8 mouse cellular contexts compared by ENCODE assay signal in the genomic region with DNA sequence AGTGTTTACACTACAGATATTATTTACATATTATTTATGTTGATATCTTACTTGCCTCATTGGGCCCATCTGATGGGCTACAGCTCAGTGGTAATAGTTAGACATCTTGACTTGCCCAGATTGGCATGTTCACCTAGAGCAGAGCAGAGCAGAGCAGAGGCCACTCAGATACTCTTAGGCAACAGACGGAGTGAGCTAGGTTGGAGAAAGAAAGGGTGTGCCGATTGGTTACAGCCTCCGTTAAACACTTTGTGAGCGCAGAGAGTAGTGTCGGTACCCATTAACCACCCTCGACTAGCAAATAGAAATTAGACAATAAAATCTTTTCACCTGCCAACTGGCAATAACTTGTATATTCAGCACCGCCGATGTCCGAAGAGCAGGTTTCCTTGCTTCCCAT. TPM values are rescaled to one million over a fixed set of nuclear protein-coding genes. Genes with fewer than 3 reads are reported as not detected.
DNase-seq lines count a peak whose midpoint lies in the region; ATAC-seq and TF ChIP-seq lines count a peak whose summit lies in the region.

No protein-coding gene starts in this region.

- peaks cover 7% of the 10 kb centered on the region for H3K9me3 ChIP-seq in E14TG2a.4 (ENCODE audit: low read length)
- no peaks in the 10 kb centered on the region for H3K9me3 ChIP-seq in hindbrain, embryonic 15.5 days
- no peaks in the 10 kb centered on the region for H3K9me3 ChIP-seq in liver, embryonic 12.5 days (replicated peaks)

- H3K9ac ChIP-seq in hindbrain, embryonic 15.5 days: no peak overlapping the region
- no peak overlapping the region for H3K9ac ChIP-seq in liver, embryonic 12.5 days

- H3K36me3 ChIP-seq in E14TG2a.4 (ENCODE audit: insufficient read depth, low read length): no peaks in the 10 kb centered on the region
- H3K36me3 ChIP-seq in hindbrain, embryonic 15.5 days: no peaks in the 10 kb centered on the region
- no peaks in the 10 kb centered on the region for H3K36me3 ChIP-seq in liver, embryonic 12.5 days

- DNase-seq in MN1 (ENCODE audit: low spot score): no peak
- DNase-seq in T-cell, adult 2 months (ENCODE audit: low spot score): no peak
- DNase-seq in frontal cortex, postnatal 25 days (ENCODE audit: low spot score in 2 of 2): no peak
- no peak for DNase-seq in thymus, postnatal 14 days

- H3K27ac ChIP-seq in cortical plate, adult 2 months (ENCODE audit: insufficient read depth, low read length): no peak overlapping the region
- H3K27ac ChIP-seq in hindbrain, embryonic 15.5 days (replicated peaks): no peak overlapping the region
- H3K27ac ChIP-seq in liver, embryonic 12.5 days: no peak overlapping the region

- peak overlapping the region; percentile 95 for H3K4me2 ChIP-seq in hindbrain, embryonic 15.5 days
- peak overlapping the region; percentile 66 for H3K4me2 ChIP-seq in liver, embryonic 12.5 days

- peak overlapping the region; percentile 81 for H3K4me3 ChIP-seq in E14TG2a.4 (replicated peaks; ENCODE audit: low read length)
- peak overlapping the region; percentile 26; the same call in 1 of the 2 replicates for H3K4me3 ChIP-seq in cortical plate, adult 2 months (ENCODE audit: insufficient read depth, low read length)
- peak overlapping the region; percentile 80 for H3K4me3 ChIP-seq in hindbrain, embryonic 15.5 days
- H3K4me3 ChIP-seq in liver, embryonic 12.5 days: no peak overlapping the region; the same call in 1 of the 2 replicates

- TF ChIP-seq POLR2A in cortical plate, adult 2 months (IDR thresholded peaks at IDR 0.05; ENCODE audit: extremely low read depth, insufficient read depth, low read length): no peak

- peaks cover 84% of the 10 kb centered on the region for H3K27me3 ChIP-seq in E14TG2a.4 (ENCODE audit: insufficient read depth, low read length)
- peaks cover 14% of the 10 kb centered on the region for H3K27me3 ChIP-seq in hindbrain, embryonic 15.5 days
- H3K27me3 ChIP-seq in liver, embryonic 12.5 days (replicated peaks): peaks cover 62% of the 10 kb centered on the region

- no peak for ATAC-seq in hindbrain, embryonic 15.5 days (ENCODE audit: low FRiP score, low read depth)
- no peak for ATAC-seq in liver, embryonic 12.5 days

- WGBS in hindbrain, embryonic 15.5 days: 33% methylated on average over 9 of the region's 9 CpGs
- 29% methylated on average over 9 of the region's 9 CpGs for WGBS in liver, embryonic 12.5 days (ENCODE audit: insufficient replicate concordance)

- peaks cover 34% of the 10 kb centered on the region for H3K4me1 ChIP-seq in E14TG2a.4 (replicated peaks; ENCODE audit: low read depth, low read length)
- H3K4me1 ChIP-seq in cortical plate, adult 2 months (ENCODE audit: control insufficient read depth, insufficient read depth, low read length): no peaks in the 10 kb centered on the region; the same call in 1 of the 2 replicates
- H3K4me1 ChIP-seq in hindbrain, embryonic 15.5 days (replicated peaks): peaks cover 19% of the 10 kb centered on the region
- 0 out of 2 replicates have a peak, but pooled peaks cover 11% of the 10 kb centered on the region for H3K4me1 ChIP-seq in liver, embryonic 12.5 days

- no peak for TF ChIP-seq CTCF in E14TG2a.4 (conservative IDR thresholded peaks at IDR 0.05; ENCODE audit: low read length)
- no peak for TF ChIP-seq CTCF in cortical plate, adult 2 months (IDR thresholded peaks at IDR 0.05; ENCODE audit: extremely low read depth, insufficient read depth, low read length)

RNA-seq across cellular contexts. Expression of a gene that starts 1.2 kb away (rescaled TPM):
- polyA plus RNA-seq in cortical plate, adult 2 months (2012; rRNA removed): 2.5 and 2.9 TPM in 2 replicates
- polyA plus RNA-seq in hindbrain, embryonic 15.5 days (2015; fragmentation: Nextera tagmentation; extraction: Ambion mirVana): 1.6 and 3.6 TPM in 2 replicates
- polyA plus RNA-seq in liver, embryonic 12.5 days (2016; fragmentation: Nextera tagmentation; extraction: Ambion mirVana): 0.37 and 0.52 TPM in 2 replicates

RNA-seq across cellular contexts. Expression of a gene that starts 41.6 kb away (rescaled TPM):
- 0.81 and 0.84 TPM in 2 replicates for polyA plus RNA-seq in cortical plate, adult 2 months (2012; rRNA removed)
- 1.8 and 2.0 TPM in 2 replicates for polyA plus RNA-seq in hindbrain, embryonic 15.5 days (2015; fragmentation: Nextera tagmentation; extraction: Ambion mirVana)
- 0.35 and 0.87 TPM in 2 replicates for polyA plus RNA-seq in liver, embryonic 12.5 days (2016; fragmentation: Nextera tagmentation; extraction: Ambion mirVana)
